Mouse (Mus musculus): ENCODE measurements around the gene Prss48.

DNA sequence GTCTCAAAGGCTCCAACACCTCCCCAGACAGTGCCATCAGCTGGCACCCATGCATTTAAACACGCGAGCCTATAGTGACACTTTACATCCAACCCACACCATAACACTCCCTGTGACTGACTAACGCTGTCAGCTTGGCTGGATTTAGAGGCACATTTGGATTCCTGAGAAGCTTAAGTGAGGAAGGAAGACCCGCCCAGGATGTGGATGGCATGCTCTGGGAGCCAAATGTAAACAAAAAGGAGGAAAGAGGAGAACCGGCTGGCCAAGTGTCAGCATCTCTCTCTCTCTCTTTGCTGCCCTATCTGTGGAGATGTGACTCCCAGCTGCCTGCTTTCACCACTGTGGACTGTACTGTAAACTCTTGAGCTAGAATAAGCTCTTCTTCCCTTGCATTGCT is 41.2 kb downstream of the Prss48 start:
- TF ChIP-seq CTCF (IDR thresholded peaks at IDR 0.05; ENCODE audit: low read depth): no peak
- TF ChIP-seq EP300 (IDR thresholded peaks at IDR 0.05; ENCODE audit: low read depth): no peak

Data from liver, postnatal 0 days (tissue).